Mouse (Mus musculus) CD4-positive, CD25-positive, alpha-beta regulatory T cell (primary cell): ENCODE results near the gene Dpy30. TPM values are rescaled to one million over a fixed set of nuclear protein-coding genes. Genes with fewer than 3 reads are reported as not detected.

Experiments used
- polyA plus RNA-seq: library from polyadenylated mRNA; unstranded; fragments of 100-300 nt; shearing (Covaris generic); gene quantifications from one replicate; pipeline ENCODE4 v1.2.1, GENCODE M21; 2017

The Dpy30 gene
- 117 TPM for polyA plus RNA-seq

GRCm38 (mm10) chr17:74323844-74324243 lies at the start of gene Dpy30:
Gene Dpy30 (minus strand): TSS chr17:74323944.

GRCm38 (mm10) chr17:74338937-74339804 lies 15.4 kb upstream of the Dpy30 start, which contains the start of gene Spast:
Gene Spast (plus strand): TSS chr17:74338987.

GRCm38 (mm10) chr17:74295026-74295970 lies 28.4 kb downstream of the Dpy30 start, which contains the start of gene Memo1:
Gene Memo1 (minus strand): TSS chr17:74295521.

Other genes starting within 250 kb of the Dpy30 start
- 61.5 TPM for gene Memo1, start 28.4 kb downstream of the Dpy30 start, polyA plus RNA-seq
- 29.5 TPM for gene Spast, start 15.0 kb upstream of the Dpy30 start, polyA plus RNA-seq
- 34.6 TPM for gene Slc30a6, start 71.7 kb upstream of the Dpy30 start, polyA plus RNA-seq
- 0.47 TPM for gene Nlrc4, start 135.2 kb upstream of the Dpy30 start, polyA plus RNA-seq
- gene Yipf4, start 165.5 kb upstream of the Dpy30 start, polyA plus RNA-seq = 108 TPM
- 76.1 TPM for gene Birc6, start 204.4 kb upstream of the Dpy30 start, polyA plus RNA-seq